Mouse (Mus musculus): ENCODE data around the gene Zfx. TPM values are rescaled to one million over a fixed set of nuclear protein-coding genes. Genes with fewer than 3 reads are reported as not detected.

Gene Zfx
- polyA plus RNA-seq (2014; fragmentation: Nextera tagmentation; extraction: Ambion mirVana) = 26.6 and 32.3 TPM in 2 replicates

GRCm38 (mm10) chrX:94123059-94123839, at the start of gene Zfx:
Zfx (minus strand) TSS chrX:94123702.
- H3K9me3 ChIP-seq (ENCODE audit: control insufficient read depth, low read length) = no peaks in the 10 kb centered on the region
- H3K36me3 ChIP-seq (ENCODE audit: control insufficient read depth, insufficient read depth, low read length) = no peaks in the 10 kb centered on the region
- H3K27me3 ChIP-seq (ENCODE audit: control insufficient read depth, insufficient read depth, low read length) = peaks cover 23% of the 10 kb centered on the region
- H3K9ac ChIP-seq (ENCODE audit: low read length) = peak within 1 kb of the TSS; percentile 91
- H3K4me1 ChIP-seq (replicated peaks; ENCODE audit: control insufficient read depth, insufficient read depth, low read length) = no peaks in the 10 kb centered on the region
- 17% methylated on average over 50 of the region's 82 CpGs for WGBS
- DNase-seq (ENCODE audit: low spot score) = peak; percentile 86
- H3K27ac ChIP-seq (ENCODE audit: low read depth, low read length) = peak within 1 kb of the TSS; percentile 97
- H3K4me3 ChIP-seq (ENCODE audit: low read depth, low read length) = peak within 1 kb of the TSS; percentile 57
- H3K4me2 ChIP-seq (ENCODE audit: low read depth, low read length, severe bottlenecking) = peak within 1 kb of the TSS; percentile 55
- peak; percentile 89 for ATAC-seq (replicated peaks; ENCODE audit: low FRiP score)

GRCm38 (mm10) chrX:94169348-94169747, 45.8 kb upstream of the Zfx start:
- Histone ChIP-seq H3K4me3 (ENCODE audit: low read depth, low read length) (no peak overlapping the region), H3K9me3 (ENCODE audit: control insufficient read depth, low read length) (no peaks in the 10 kb centered on the region), H3K4me2 (ENCODE audit: low read depth, low read length, severe bottlenecking) (no peak overlapping the region), H3K27ac (ENCODE audit: low read depth, low read length) (no peak overlapping the region), H3K27me3 (ENCODE audit: control insufficient read depth, insufficient read depth, low read length) (peaks cover 23% of the 10 kb centered on the region), H3K36me3 (ENCODE audit: control insufficient read depth, insufficient read depth, low read length) (no peaks in the 10 kb centered on the region), H3K4me1 (replicated peaks; ENCODE audit: control insufficient read depth, insufficient read depth, low read length) (no peaks in the 10 kb centered on the region), H3K9ac (ENCODE audit: low read length) (no peak overlapping the region)
- no peak for DNase-seq (ENCODE audit: low spot score)
- 75% methylated on average over 6 of the region's 6 CpGs for WGBS
- no peak for ATAC-seq (replicated peaks; ENCODE audit: low FRiP score)

DNA sequence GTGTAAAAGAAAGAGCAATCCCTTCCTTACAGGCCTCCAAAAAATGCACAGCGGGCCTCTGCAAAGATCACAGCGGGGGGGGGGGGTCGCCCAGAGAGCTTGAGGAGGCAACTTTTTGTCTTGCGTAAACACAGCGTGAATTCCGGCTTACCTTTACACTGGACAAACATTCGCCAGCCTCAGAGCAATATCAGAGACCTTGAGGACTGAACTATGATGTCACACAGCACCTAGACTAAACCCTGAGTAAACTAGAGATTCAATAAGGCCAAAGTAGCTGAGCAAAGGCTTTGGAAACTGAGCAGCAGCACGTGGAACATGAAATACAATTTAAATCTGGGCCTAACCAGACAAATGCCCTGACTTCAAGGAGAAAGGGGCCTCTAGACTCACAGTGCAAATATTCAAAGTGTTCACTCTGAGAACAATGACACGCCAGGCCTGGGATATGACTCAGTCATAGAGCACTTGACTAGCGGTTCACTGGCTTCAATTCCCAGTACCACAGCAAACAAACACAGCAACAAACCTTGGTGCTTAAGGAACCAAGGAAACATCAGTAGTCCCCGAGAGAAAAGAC, 28.8 kb upstream of the Zfx start:
- no peak overlapping the region for H3K4me3 ChIP-seq (ENCODE audit: low read depth, low read length)

GRCm38 (mm10) chrX:94150471-94150870, 27.0 kb upstream of the Zfx start:
- no peak overlapping the region for H3K4me2 ChIP-seq (ENCODE audit: low read depth, low read length, severe bottlenecking)
- peaks cover 61% of the 10 kb centered on the region for H3K27me3 ChIP-seq (ENCODE audit: control insufficient read depth, insufficient read depth, low read length)
- no peak for ATAC-seq (replicated peaks; ENCODE audit: low FRiP score)

More for the DNA sequence above, 28.8 kb upstream of the Zfx start:
- 33% methylated on average over 11 of the region's 11 CpGs for WGBS
- Histone ChIP-seq H3K4me2 (ENCODE audit: low read depth, low read length, severe bottlenecking) (no peak overlapping the region), H3K27ac (ENCODE audit: low read depth, low read length) (no peak overlapping the region), H3K27me3 (ENCODE audit: control insufficient read depth, insufficient read depth, low read length) (peaks cover 54% of the 10 kb centered on the region), H3K36me3 (ENCODE audit: control insufficient read depth, insufficient read depth, low read length) (no peaks in the 10 kb centered on the region), H3K9ac (ENCODE audit: low read length) (no peak overlapping the region), H3K9me3 (ENCODE audit: control insufficient read depth, low read length) (no peaks in the 10 kb centered on the region), H3K4me1 (replicated peaks; ENCODE audit: control insufficient read depth, insufficient read depth, low read length) (no peaks in the 10 kb centered on the region)
- DNase-seq (ENCODE audit: low spot score) = no peak
- ATAC-seq (replicated peaks; ENCODE audit: low FRiP score) = no peak

DNA sequence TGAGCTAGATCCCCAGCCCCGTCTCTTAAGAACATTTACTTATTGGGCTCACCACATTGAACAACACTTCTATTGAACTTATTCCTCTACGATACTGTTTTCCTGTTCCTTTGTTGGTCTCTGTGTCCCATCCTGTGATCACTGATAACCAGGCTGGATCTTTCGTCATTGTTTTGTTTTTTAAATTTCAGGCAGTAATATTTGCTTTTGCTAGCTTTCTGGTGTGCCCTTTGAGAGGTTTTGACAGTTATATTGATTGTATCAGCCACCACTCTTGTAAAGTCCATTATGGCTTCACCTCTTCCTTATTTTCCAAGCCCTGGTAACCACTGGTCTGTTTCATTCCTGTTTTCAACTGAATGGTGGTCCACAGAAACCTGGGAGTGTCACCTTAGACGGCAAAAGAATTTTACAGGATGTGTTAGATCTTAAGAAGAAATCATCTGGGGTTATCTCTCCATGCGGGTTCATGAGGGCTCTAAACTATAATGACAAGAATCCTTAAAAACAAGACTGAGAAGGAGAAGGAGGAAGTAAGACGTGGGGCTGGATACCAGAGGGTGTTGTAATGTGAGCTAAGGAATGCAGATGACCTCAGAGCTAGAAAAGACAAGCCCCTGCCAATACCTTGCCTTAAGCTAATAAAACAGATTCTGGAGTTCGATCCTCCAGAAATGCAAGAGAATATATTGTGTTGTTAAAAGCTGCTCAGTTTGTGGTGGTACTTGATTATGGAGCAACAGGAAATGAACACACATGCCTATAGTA, 18.7 kb upstream of the Zfx start:
- Histone ChIP-seq H3K4me1 (replicated peaks; ENCODE audit: control insufficient read depth, insufficient read depth, low read length) (no peaks in the 10 kb centered on the region), H3K27me3 (ENCODE audit: control insufficient read depth, insufficient read depth, low read length) (peaks cover 50% of the 10 kb centered on the region), H3K27ac (ENCODE audit: low read depth, low read length) (no peak overlapping the region), H3K9me3 (ENCODE audit: control insufficient read depth, low read length) (no peaks in the 10 kb centered on the region), H3K36me3 (ENCODE audit: control insufficient read depth, insufficient read depth, low read length) (no peaks in the 10 kb centered on the region), H3K9ac (ENCODE audit: low read length) (no peak overlapping the region), H3K4me2 (ENCODE audit: low read depth, low read length, severe bottlenecking) (no peak overlapping the region), H3K4me3 (ENCODE audit: low read depth, low read length) (no peak overlapping the region)
- DNase-seq (ENCODE audit: low spot score) = no peak
- 84% methylated on average over 7 of the region's 7 CpGs for WGBS
- ATAC-seq (replicated peaks; ENCODE audit: low FRiP score) = no peak

More at GRCm38 (mm10) chrX:94150471-94150870, 27.0 kb upstream of the Zfx start:
- Histone ChIP-seq H3K4me1 (replicated peaks; ENCODE audit: control insufficient read depth, insufficient read depth, low read length) (no peaks in the 10 kb centered on the region), H3K4me3 (ENCODE audit: low read depth, low read length) (no peak overlapping the region), H3K9ac (ENCODE audit: low read length) (no peak overlapping the region), H3K27ac (ENCODE audit: low read depth, low read length) (no peak overlapping the region), H3K36me3 (ENCODE audit: control insufficient read depth, insufficient read depth, low read length) (no peaks in the 10 kb centered on the region), H3K9me3 (ENCODE audit: control insufficient read depth, low read length) (no peaks in the 10 kb centered on the region)
- WGBS = 87% methylated on average over 19 of the region's 19 CpGs
- no peak for DNase-seq (ENCODE audit: low spot score)

DNA sequence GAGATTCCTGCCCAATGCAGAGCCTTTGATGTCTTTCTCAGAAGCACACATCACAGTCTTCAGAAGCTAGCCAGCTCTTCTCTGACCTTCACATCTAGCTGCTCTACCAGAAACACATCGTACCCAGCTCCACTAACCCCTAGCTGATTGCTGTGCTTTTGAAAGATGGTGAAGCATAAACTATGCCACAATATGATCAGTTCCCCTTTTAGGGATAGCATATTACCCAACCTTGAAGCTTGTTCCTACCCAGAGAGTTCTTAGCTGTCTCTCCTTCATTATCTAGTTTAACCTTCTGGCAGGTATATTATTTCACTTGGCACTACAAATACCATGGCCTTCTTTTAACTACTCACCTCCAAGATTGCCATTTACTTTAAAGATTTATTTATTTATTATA, 16.6 kb upstream of the Zfx start:
- Histone ChIP-seq H3K27me3 (ENCODE audit: control insufficient read depth, insufficient read depth, low read length) (peaks cover 39% of the 10 kb centered on the region), H3K4me3 (ENCODE audit: low read depth, low read length) (no peak overlapping the region), H3K4me1 (replicated peaks; ENCODE audit: control insufficient read depth, insufficient read depth, low read length) (no peaks in the 10 kb centered on the region), H3K27ac (ENCODE audit: low read depth, low read length) (no peak overlapping the region), H3K9me3 (ENCODE audit: control insufficient read depth, low read length) (no peaks in the 10 kb centered on the region), H3K9ac (ENCODE audit: low read length) (no peak overlapping the region), H3K4me2 (ENCODE audit: low read depth, low read length, severe bottlenecking) (no peak overlapping the region), H3K36me3 (ENCODE audit: control insufficient read depth, insufficient read depth, low read length) (no peaks in the 10 kb centered on the region)
- no peak for DNase-seq (ENCODE audit: low spot score)
- no peak for ATAC-seq (replicated peaks; ENCODE audit: low FRiP score)
- WGBS = 96% methylated on average over 1 of the region's 1 CpGs

DNA sequence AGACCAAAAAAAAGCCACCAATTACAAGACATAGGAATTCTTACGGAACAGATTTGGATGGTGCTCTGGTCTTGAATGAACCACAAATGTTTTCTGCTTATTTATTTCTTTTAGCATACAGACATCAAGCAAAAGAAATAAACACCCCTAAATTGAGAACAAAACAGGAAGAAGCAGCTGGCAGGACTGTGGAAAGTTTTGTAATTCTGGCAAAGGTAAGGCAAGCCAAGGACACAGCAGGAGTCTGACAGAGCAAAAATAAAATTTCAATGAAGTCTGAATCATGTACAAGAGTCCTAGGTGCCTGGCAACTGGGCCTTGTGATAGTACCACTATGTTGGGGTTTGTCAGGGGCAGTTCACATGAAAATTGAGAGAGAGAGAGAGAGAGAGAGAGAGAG, 14.8 kb upstream of the Zfx start:
- ATAC-seq (replicated peaks; ENCODE audit: low FRiP score) = no peak

DNA sequence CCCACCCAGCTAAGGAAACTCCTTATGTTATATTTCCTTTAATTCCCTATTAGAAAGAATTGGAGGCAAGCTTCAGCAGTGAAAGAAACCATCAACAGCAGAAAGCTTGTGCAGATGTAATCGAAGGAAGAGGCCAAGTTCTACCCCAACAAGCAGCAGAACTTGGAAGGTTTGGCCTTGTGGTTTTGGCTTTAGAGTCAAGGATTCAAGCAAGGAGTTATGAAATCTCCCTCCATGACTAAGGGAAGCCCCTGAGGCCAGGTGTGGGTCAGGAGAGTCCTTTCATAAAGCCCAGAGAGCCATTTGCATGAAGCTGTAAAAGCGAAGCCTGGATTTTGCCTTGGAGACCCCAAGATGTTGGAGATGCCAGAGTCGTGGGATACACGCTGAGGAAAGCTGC, 11.6 kb upstream of the Zfx start:
- 68% methylated on average over 4 of the region's 4 CpGs for WGBS

More for the DNA sequence above, 14.8 kb upstream of the Zfx start:
- no peaks in the 10 kb centered on the region for H3K9me3 ChIP-seq (ENCODE audit: control insufficient read depth, low read length)
- H3K36me3 ChIP-seq (ENCODE audit: control insufficient read depth, insufficient read depth, low read length) = no peaks in the 10 kb centered on the region
- peaks cover 36% of the 10 kb centered on the region for H3K27me3 ChIP-seq (ENCODE audit: control insufficient read depth, insufficient read depth, low read length)
- H3K27ac ChIP-seq (ENCODE audit: low read depth, low read length) = no peak overlapping the region
- WGBS = 83% methylated on average over 1 of the region's 1 CpGs
- H3K4me2 ChIP-seq (ENCODE audit: low read depth, low read length, severe bottlenecking) = no peak overlapping the region
- no peaks in the 10 kb centered on the region for H3K4me1 ChIP-seq (replicated peaks; ENCODE audit: control insufficient read depth, insufficient read depth, low read length)
- no peak overlapping the region for H3K9ac ChIP-seq (ENCODE audit: low read length)
- no peak for DNase-seq (ENCODE audit: low spot score)
- H3K4me3 ChIP-seq (ENCODE audit: low read depth, low read length) = no peak overlapping the region

More for the DNA sequence above, 11.6 kb upstream of the Zfx start:
- H3K27ac ChIP-seq (ENCODE audit: low read depth, low read length) = no peak overlapping the region
- no peaks in the 10 kb centered on the region for H3K36me3 ChIP-seq (ENCODE audit: control insufficient read depth, insufficient read depth, low read length)
- no peaks in the 10 kb centered on the region for H3K9me3 ChIP-seq (ENCODE audit: control insufficient read depth, low read length)
- DNase-seq (ENCODE audit: low spot score) = no peak
- ATAC-seq (replicated peaks; ENCODE audit: low FRiP score) = no peak
- no peak overlapping the region for H3K4me2 ChIP-seq (ENCODE audit: low read depth, low read length, severe bottlenecking)
- H3K4me3 ChIP-seq (ENCODE audit: low read depth, low read length) = no peak overlapping the region
- H3K9ac ChIP-seq (ENCODE audit: low read length) = no peak overlapping the region
- H3K4me1 ChIP-seq (replicated peaks; ENCODE audit: control insufficient read depth, insufficient read depth, low read length) = no peaks in the 10 kb centered on the region
- peaks cover 35% of the 10 kb centered on the region for H3K27me3 ChIP-seq (ENCODE audit: control insufficient read depth, insufficient read depth, low read length)
